ENCODE assay signal across 15 mouse cellular contexts in genomic region chr3:129936561-129936960, GRCm38 (mm10). TPM values are rescaled to one million over a fixed set of nuclear protein-coding genes. Genes with fewer than 3 reads are reported as not detected.
DNase-seq lines count a peak whose midpoint lies in the region; ATAC-seq and TF ChIP-seq lines count a peak whose summit lies in the region.
"Had no signal": no experiment of that assay in that cellular context is flagged by ENCODE, and none has a peak within 500 bp of the region (broad histone marks: within the 10 kb centered on the region; RNA-seq: fewer than 3 reads in every experiment).

No protein-coding gene starts in this region.

- no peak for TF ChIP-seq EP300 in liver, postnatal 0 days (IDR thresholded peaks at IDR 0.05; ENCODE audit: low read depth)

- no peak for TF ChIP-seq CTCF in bone marrow macrophage, adult 2 months (IDR thresholded peaks at IDR 0.05; ENCODE audit: low read depth, low read length)
- no peak for TF ChIP-seq CTCF in liver, postnatal 0 days (IDR thresholded peaks at IDR 0.05; ENCODE audit: low read depth)

- H3K4me1 ChIP-seq in bone marrow macrophage, adult 2 months (ENCODE audit: control insufficient read depth, insufficient read depth, low read length) = peaks cover 23% of the 10 kb centered on the region
- no peaks in the 10 kb centered on the region for H3K4me1 ChIP-seq in liver, postnatal 0 days (ENCODE audit: insufficient read depth)
- H3K4me1 ChIP-seq: lung, embryonic 15.5 days; stomach, embryonic 15.5 days had no signal

- no peak for ATAC-seq in liver, postnatal 0 days
- ATAC-seq: hindbrain, postnatal 0 days had no signal

- WGBS in large intestine, adult 2 months = 17% methylated on average over 9 of the region's 9 CpGs
- WGBS in liver, postnatal 0 days (ENCODE audit: insufficient replicate concordance) = 45% methylated on average over 9 of the region's 9 CpGs

- peak; percentile 21 for DNase-seq in lung, postnatal 36 days
- DNase-seq in lung, postnatal 25 days (ENCODE audit: low spot score) = no peak
- DNase-seq in large intestine, adult 2 months (ENCODE audit: low read depth, low spot score) = peak; percentile 27
- DNase-seq in spleen, adult 18-20 months = no peak
- no peak for DNase-seq in left cerebral cortex, adult 11 months (ENCODE audit: low spot score)
- no peak for DNase-seq in liver, postnatal 0 days
- DNase-seq: heart, adult 2 months; right cerebral cortex, postnatal 4 days had no signal

- H3K9me3 ChIP-seq in liver, postnatal 0 days (ENCODE audit: low read length) = no peaks in the 10 kb centered on the region
- H3K9me3 ChIP-seq: limb, embryonic 13.5 days; lung, embryonic 15.5 days; stomach, embryonic 15.5 days had no signal

- peak overlapping the region; percentile 27; the same call in 1 of the 2 replicates for H3K4me3 ChIP-seq in bone marrow macrophage, adult 2 months (ENCODE audit: insufficient read depth, low read length)
- no peak overlapping the region for H3K4me3 ChIP-seq in liver, postnatal 0 days (ENCODE audit: low read depth, low read length)
- H3K4me3 ChIP-seq: heart, adult 2 months; left cerebral cortex, adult 2 months; limb, embryonic 13.5 days; lung, embryonic 15.5 days; stomach, embryonic 15.5 days had no signal

- H3K27me3 ChIP-seq in liver, postnatal 0 days (ENCODE audit: insufficient read depth, low read length) = no peaks in the 10 kb centered on the region
- H3K27me3 ChIP-seq: limb, embryonic 13.5 days; lung, embryonic 15.5 days; stomach, embryonic 15.5 days had no signal

- no peaks in the 10 kb centered on the region for H3K36me3 ChIP-seq in liver, postnatal 0 days (replicated peaks; ENCODE audit: insufficient read depth, low read length)
- H3K36me3 ChIP-seq: limb, embryonic 13.5 days; lung, embryonic 15.5 days; stomach, embryonic 15.5 days had no signal

- no peak for TF ChIP-seq POLR2A in bone marrow macrophage, adult 2 months (IDR thresholded peaks at IDR 0.05; ENCODE audit: borderline replicate concordance, low read depth, low read length)

- H3K9ac ChIP-seq in liver, postnatal 0 days (replicated peaks) = no peak overlapping the region
- H3K9ac ChIP-seq: limb, embryonic 13.5 days; lung, embryonic 15.5 days; stomach, embryonic 15.5 days had no signal

- peak overlapping the region; percentile 60 for H3K27ac ChIP-seq in bone marrow macrophage, adult 2 months (ENCODE audit: insufficient read depth, low read depth, low read length)
- H3K27ac ChIP-seq in liver, postnatal 0 days (ENCODE audit: low read depth) = no peak overlapping the region
- H3K27ac ChIP-seq: heart, adult 2 months; hindbrain, postnatal 0 days; kidney, postnatal 0 days; left cerebral cortex, adult 2 months; limb, embryonic 13.5 days; lung, embryonic 15.5 days; stomach, embryonic 15.5 days had no signal

- no peak overlapping the region for H3K4me2 ChIP-seq in liver, postnatal 0 days (ENCODE audit: low read depth, low read length)
- H3K4me2 ChIP-seq: limb, embryonic 13.5 days; lung, embryonic 15.5 days; stomach, embryonic 15.5 days had no signal

RNA-seq across cellular contexts. Expression of gene Mcub, which starts 33.4 kb away (rescaled TPM):
- polyA plus RNA-seq in bone marrow macrophage, adult 2 months (2012; ENCODE audit: insufficient read depth, insufficient read length, missing spikeins) = 69.0 and 77.0 TPM in 2 replicates
- 2.2 and 2.9 TPM in 2 replicates for polyA plus RNA-seq in large intestine, adult 2 months (2012; rRNA removed)
- 7.8 and 7.9 TPM in 2 replicates for polyA plus RNA-seq in liver, postnatal 0 days (2015; fragmentation: Nextera tagmentation; extraction: Ambion mirVana)

RNA-seq across cellular contexts. Expression of gene Casp6, which starts 35.3 kb away (rescaled TPM):
- 40.6 and 42.0 TPM in 2 replicates for polyA plus RNA-seq in bone marrow macrophage, adult 2 months (2012; ENCODE audit: insufficient read depth, insufficient read length, missing spikeins)
- 34.1 and 99.1 TPM in 2 replicates for polyA plus RNA-seq in large intestine, adult 2 months (2012; rRNA removed)
- 31.6 and 34.4 TPM in 2 replicates for polyA plus RNA-seq in liver, postnatal 0 days (2015; fragmentation: Nextera tagmentation; extraction: Ambion mirVana)

RNA-seq across cellular contexts. Expression of gene Pla2g12a, which starts 58.2 kb away (rescaled TPM):
- polyA plus RNA-seq in bone marrow macrophage, adult 2 months (2012; ENCODE audit: insufficient read depth, insufficient read length, missing spikeins) = 8.8 and 11.8 TPM in 2 replicates
- 17.2 and 20.1 TPM in 2 replicates for polyA plus RNA-seq in large intestine, adult 2 months (2012; rRNA removed)
- polyA plus RNA-seq in liver, postnatal 0 days (2015; fragmentation: Nextera tagmentation; extraction: Ambion mirVana) = 58.4 and 61.3 TPM in 2 replicates

Comparison
In these comparisons a context has a peak if more than half of its experiments do, and no peak if none do; other contexts are left out.
1. DNase-seq: peak in lung, postnatal 36 days (single experiment) and large intestine, adult 2 months (single experiment); none in lung, postnatal 25 days (single experiment), spleen, adult 18-20 months (0 of 2), left cerebral cortex, adult 11 months (single experiment) and liver, postnatal 0 days (single experiment).